Mouse (Mus musculus) stomach, postnatal 0 days (tissue): ENCODE data around the gene Snrpc.

Source experiments
- CTCF ChIP-seq: IDR thresholded peaks from 2 replicates; pipeline ENCODE4 v1.5.1; 2016; ENCODE audit warnings: antibody characterized with exemption, low read depth, mild to moderate bottlenecking, moderate library complexity
- EP300 ChIP-seq: optimal IDR thresholded peaks from 2 replicates; pipeline ENCODE3; 2016; ENCODE audit warnings: antibody characterized with exemption

DNA sequence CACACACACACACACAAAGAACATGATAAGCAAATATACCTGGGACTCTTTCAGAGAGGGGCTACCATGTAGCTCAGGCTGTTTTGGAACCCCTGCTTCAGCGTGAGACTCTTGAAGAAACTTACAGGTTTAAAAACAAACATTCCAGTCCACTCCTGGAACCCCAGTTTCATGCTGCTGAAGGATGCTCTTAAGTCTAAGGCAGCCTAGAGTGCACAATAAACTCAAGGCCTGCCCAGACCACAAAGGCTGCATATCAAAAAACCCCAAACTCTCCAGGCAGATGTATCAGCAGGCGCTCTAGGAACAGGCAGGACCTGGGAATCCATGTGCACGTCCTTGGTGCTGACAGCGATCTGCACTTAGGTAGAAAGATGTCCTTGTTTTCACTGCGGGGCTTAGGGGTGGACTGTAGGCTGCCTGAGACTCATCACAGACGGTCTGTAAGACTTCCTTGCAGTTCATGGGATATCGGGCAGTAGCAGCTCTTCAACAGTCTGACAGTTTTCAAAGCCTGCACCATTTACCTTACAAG lies 33.7 kb upstream of the Snrpc start:
- TF ChIP-seq EP300, result no peak
- TF ChIP-seq CTCF, result no peak
